Mouse (Mus musculus) hindbrain, embryonic 16.5 days (tissue): ENCODE measurements at regions not wholly inside any gene's neighbourhood (a gene's known extent, or its start where the extent isn't known, plus 50 kb on each side); places are given as distances from the start of the nearest gene placed in this dataset.

Experiments used
- ATAC-seq: fragments of 200-750 bp; cut with Nextera tagmentation; 2 replicates; pipeline ENCODE4 v1.8.0; 2017; ENCODE audit warnings: moderate TSS enrichment, moderate library complexity
- H3K27ac ChIP-seq: fragments of 300-500 bp; sonication (generic); 2 replicates; pipeline ENCODE4 v1.5.1; 2014; ENCODE audit warnings: low read depth, mild to moderate bottlenecking, control low read depth, low read length, moderate library complexity
- H3K27me3 ChIP-seq: fragments of 300-500 bp; sonication (generic); replicated peaks from 2 replicates; pipeline ENCODE4 v1.6.1; 2014; ENCODE audit warnings: low read length; ENCODE audit not compliant: control insufficient read depth, insufficient read depth
- H3K36me3 ChIP-seq: fragments of 300-500 bp; sonication (generic); 2 replicates; pipeline ENCODE4 v1.6.1; 2014; ENCODE audit warnings: mild to moderate bottlenecking, low read length, moderate library complexity, mixed read lengths; ENCODE audit not compliant: control insufficient read depth, insufficient read depth
- H3K4me1 ChIP-seq: fragments of 300-500 bp; sonication (generic); 2 replicates; pipeline ENCODE4 v1.6.1; 2014; ENCODE audit warnings: low read depth, low read length; ENCODE audit not compliant: control insufficient read depth, insufficient read depth
- H3K4me2 ChIP-seq: fragments of 300-500 bp; sonication (generic); 2 replicates; pipeline ENCODE4 v1.6.1; 2014; ENCODE audit warnings: mild to moderate bottlenecking, low read length, control low read depth, moderate library complexity
- H3K4me3 ChIP-seq: fragments of 300-500 bp; sonication (generic); 2 replicates; pipeline ENCODE4 v1.5.1; 2014; ENCODE audit warnings: mild to moderate bottlenecking, low read length, control low read depth, moderate library complexity
- H3K9ac ChIP-seq: fragments of 300-500 bp; sonication (generic); 2 replicates; pipeline ENCODE4 v1.6.1; 2014; ENCODE audit warnings: low read depth, mild to moderate bottlenecking, control low read depth, low read length, moderate library complexity
- H3K9me3 ChIP-seq: fragments of 300-500 bp; sonication (generic); 2 replicates; pipeline ENCODE4 v1.6.1; 2014; ENCODE audit warnings: mild to moderate bottlenecking, low read length, moderate library complexity; ENCODE audit not compliant: control insufficient read depth
- WGBS: fragments of 180-500 bp; shearing (Covaris S2); extraction: QIAGEN DNeasy Blood & Tissue Kit; methylation state at CpG from one replicate; pipeline ENCODE4 v1.1.7; 2014; 5-methylcytosine and 5-hydroxymethylcytosine counted together

GRCm38 (mm10) chr1:89302368-89302951 is 152.1 kb upstream of the Agap1 start:
- Histone ChIP-seq H3K27me3 (no peaks in the 10 kb centered on the region), H3K4me2 (peak overlapping the region; percentile 48), H3K4me1 (peaks cover 10% of the 10 kb centered on the region; the same call in 1 of the 2 replicates), H3K9ac (peak overlapping the region; percentile 41; the same call in 1 of the 2 replicates), H3K4me3 (0 out of 2 replicates have a peak overlapping the region, but pooled peaks have one; percentile 2), H3K36me3 (no peaks in the 10 kb centered on the region), H3K27ac (peak overlapping the region; percentile 79), H3K9me3 (no peaks in the 10 kb centered on the region)
- WGBS, result 40% methylated on average over 20 of the region's 20 CpGs
- peak; percentile 69 for ATAC-seq

- H3K27ac ChIP-seq, result no peak overlapping the region
- 72% methylated on average over 7 of the region's 7 CpGs for WGBS
- H3K4me3 ChIP-seq, result no peak overlapping the region
- no peaks in the 10 kb centered on the region for H3K27me3 ChIP-seq
- H3K9me3 ChIP-seq, result no peaks in the 10 kb centered on the region
- H3K4me1 ChIP-seq, result peaks cover 15% of the 10 kb centered on the region
- no peak overlapping the region for H3K9ac ChIP-seq
- no peaks in the 10 kb centered on the region for H3K36me3 ChIP-seq
- no peak overlapping the region for H3K4me2 ChIP-seq
- ATAC-seq, result no peak
Measured at GRCm38 (mm10) chr1:89305171-89305570, 149.4 kb upstream of the Agap1 start.

- peak; percentile 72 for ATAC-seq
- Histone ChIP-seq H3K27ac (0 out of 2 replicates have a peak overlapping the region, but pooled peaks have one; percentile 41), H3K4me2 (peak overlapping the region; percentile 49), H3K9me3 (no peaks in the 10 kb centered on the region), H3K4me3 (peak overlapping the region; percentile 14; the same call in 1 of the 2 replicates), H3K27me3 (no peaks in the 10 kb centered on the region), H3K4me1 (peaks cover 5% of the 10 kb centered on the region), H3K36me3 (no peaks in the 10 kb centered on the region), H3K9ac (peak overlapping the region; percentile 50)
- 27% methylated on average over 13 of the region's 13 CpGs for WGBS
Measured at GRCm38 (mm10) chr1:89308788-89309187, 145.8 kb upstream of the Agap1 start.

GRCm38 (mm10) chr1:89313064-89313463 is 141.5 kb upstream of the Agap1 start:
- Histone ChIP-seq H3K27ac (no peak overlapping the region), H3K27me3 (no peaks in the 10 kb centered on the region), H3K36me3 (no peaks in the 10 kb centered on the region), H3K4me3 (no peak overlapping the region), H3K9me3 (no peaks in the 10 kb centered on the region), H3K9ac (no peak overlapping the region), H3K4me1 (peaks cover 5% of the 10 kb centered on the region), H3K4me2 (no peak overlapping the region)
- no peak for ATAC-seq
- WGBS, result 85% methylated on average over 7 of the region's 7 CpGs

GRCm38 (mm10) chr1:89317897-89318296 is 136.7 kb upstream of the Agap1 start:
- 89% methylated on average over 4 of the region's 4 CpGs for WGBS
- no peaks in the 10 kb centered on the region for H3K9me3 ChIP-seq
- H3K27me3 ChIP-seq, result no peaks in the 10 kb centered on the region
- no peak for ATAC-seq
- H3K9ac ChIP-seq, result no peak overlapping the region
- no peaks in the 10 kb centered on the region for H3K4me1 ChIP-seq
- no peak overlapping the region for H3K4me3 ChIP-seq
- no peaks in the 10 kb centered on the region for H3K36me3 ChIP-seq
- no peak overlapping the region for H3K4me2 ChIP-seq
- H3K27ac ChIP-seq, result no peak overlapping the region

GRCm38 (mm10) chr1:89318663-89319062 is 135.9 kb upstream of the Agap1 start:
- Histone ChIP-seq H3K4me3 (no peak overlapping the region), H3K9ac (no peak overlapping the region), H3K4me2 (no peak overlapping the region), H3K9me3 (no peaks in the 10 kb centered on the region), H3K27ac (no peak overlapping the region), H3K27me3 (no peaks in the 10 kb centered on the region), H3K36me3 (no peaks in the 10 kb centered on the region), H3K4me1 (no peaks in the 10 kb centered on the region)
- WGBS, result 66% methylated on average over 4 of the region's 4 CpGs
- ATAC-seq, result no peak

- H3K9me3 ChIP-seq, result no peaks in the 10 kb centered on the region
- H3K4me2 ChIP-seq, result no peak overlapping the region
- no peaks in the 10 kb centered on the region for H3K36me3 ChIP-seq
- no peak for ATAC-seq
- H3K4me3 ChIP-seq, result no peak overlapping the region
- no peaks in the 10 kb centered on the region for H3K27me3 ChIP-seq
- no peak overlapping the region for H3K9ac ChIP-seq
- WGBS, result 70% methylated on average over 4 of the region's 4 CpGs
- H3K4me1 ChIP-seq, result no peaks in the 10 kb centered on the region
- no peak overlapping the region for H3K27ac ChIP-seq
Measured at GRCm38 (mm10) chr1:89322621-89323020, 132.0 kb upstream of the Agap1 start.

GRCm38 (mm10) chr1:89323091-89323490 is 131.5 kb upstream of the Agap1 start:
- Histone ChIP-seq H3K9ac (no peak overlapping the region), H3K27ac (no peak overlapping the region), H3K9me3 (no peaks in the 10 kb centered on the region), H3K36me3 (no peaks in the 10 kb centered on the region), H3K4me3 (no peak overlapping the region), H3K27me3 (no peaks in the 10 kb centered on the region), H3K4me1 (no peaks in the 10 kb centered on the region), H3K4me2 (no peak overlapping the region)
- 39% methylated on average over 2 of the region's 2 CpGs for WGBS
- no peak for ATAC-seq

GRCm38 (mm10) chr1:89331352-89331751 is 123.3 kb upstream of the Agap1 start:
- Histone ChIP-seq H3K27ac (no peak overlapping the region), H3K4me1 (no peaks in the 10 kb centered on the region), H3K4me2 (no peak overlapping the region), H3K27me3 (no peaks in the 10 kb centered on the region), H3K4me3 (no peak overlapping the region), H3K36me3 (no peaks in the 10 kb centered on the region), H3K9ac (no peak overlapping the region), H3K9me3 (0 out of 2 replicates have a peak, but pooled peaks cover 2% of the 10 kb centered on the region)
- ATAC-seq, result no peak
- WGBS, result 92% methylated on average over 4 of the region's 4 CpGs
